Mouse (Mus musculus) left cerebral cortex, postnatal 36 days (tissue): ENCODE results near the gene Tefm. TPM values are rescaled to one million over a fixed set of nuclear protein-coding genes. Genes with fewer than 3 reads are reported as not detected.
A peak's percentile ranks its signal among the peaks of the same experiment; 100 is the strongest.
"Not testable (repeated sequence)": the region's sequence is repeated elsewhere in the genome, so short reads cannot be mapped to it uniquely, and the experiment has no call there.

ENCODE experiments used
- DNase-seq, 2 experiments: peaks; one replicate each; pipeline ENCODE4 v3.0.0; 2021 to 2022; ENCODE audit warnings: low spot score in 2 of 2, mixed read lengths in 1 of 2
- intact Hi-C: fragments of 180-260 bp; cut with DNase I; formaldehyde crosslinking; loops from one replicate; pipeline ENCODE4 v1.15.1; 2025
- total RNA-seq, 2 experiments: library from RNA; stranded (reverse); gene quantifications; 2 replicates each; pipeline ENCODE4 v1.2.3; 2021

The Tefm gene
- total RNA-seq = 1 to 10 TPM; 7.9 to 8.3 TPM

DNA sequence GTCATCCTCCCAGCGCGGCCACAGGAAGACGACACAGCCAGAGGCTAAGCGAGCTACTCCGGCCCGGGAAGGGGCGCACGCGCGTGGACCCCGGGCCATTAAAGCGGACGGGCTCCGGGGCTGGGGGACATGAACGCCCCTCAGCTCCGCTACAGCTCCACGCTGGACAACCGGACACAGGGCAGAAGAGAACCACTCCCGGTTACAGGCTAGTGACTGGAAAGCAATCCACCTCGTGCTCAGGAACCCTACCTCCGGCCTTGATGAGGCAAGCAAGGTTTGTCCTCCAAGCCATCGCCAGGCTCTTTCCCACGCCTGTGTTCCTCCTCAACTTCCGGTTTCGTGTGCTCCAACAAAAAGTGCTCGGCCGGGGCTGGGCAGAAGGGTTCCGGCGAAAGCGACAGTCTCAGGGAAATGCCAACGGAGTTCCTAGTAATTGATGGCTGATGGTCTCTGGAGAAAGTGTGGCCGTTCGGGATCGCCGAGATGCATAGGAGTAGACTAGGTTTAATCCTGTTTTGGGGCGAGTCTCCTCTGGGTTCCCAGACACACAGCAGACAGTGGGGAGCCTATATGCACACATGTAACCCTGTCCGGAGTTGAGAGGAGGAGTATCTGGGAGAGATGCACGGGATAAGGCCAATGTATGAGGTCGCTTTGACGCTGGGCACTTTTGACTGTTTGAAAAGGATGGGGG is at the start of gene Tefm:
Gene Tefm (minus strand): TSS at position 351 of the 697 bp plus-strand sequence.
- intact Hi-C loops = no loop called here
- peak; percentile 85 to 87 for DNase-seq

DNA sequence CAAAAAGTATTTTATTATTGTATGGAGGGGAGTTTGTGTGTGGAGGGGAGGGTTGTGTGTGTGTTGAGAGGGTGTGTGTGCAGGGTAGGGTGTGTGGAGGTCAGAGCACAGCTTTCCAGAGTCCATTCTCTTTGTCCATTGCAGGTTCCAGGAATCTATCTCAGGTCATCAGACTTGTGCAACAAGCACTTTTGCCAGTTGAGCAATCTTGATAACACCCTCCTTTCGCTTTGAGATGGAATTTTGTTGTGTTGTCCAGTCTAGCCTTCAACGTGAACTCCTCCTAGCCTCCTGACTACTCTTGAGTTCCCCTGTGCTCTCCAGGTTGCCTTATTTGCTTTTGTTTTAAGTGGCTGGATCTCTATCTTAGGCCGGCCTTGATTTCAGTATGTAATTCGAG is 48.3 kb upstream of the Tefm start:
- intact Hi-C loops = no loop called here
- no peak for DNase-seq

DNA sequence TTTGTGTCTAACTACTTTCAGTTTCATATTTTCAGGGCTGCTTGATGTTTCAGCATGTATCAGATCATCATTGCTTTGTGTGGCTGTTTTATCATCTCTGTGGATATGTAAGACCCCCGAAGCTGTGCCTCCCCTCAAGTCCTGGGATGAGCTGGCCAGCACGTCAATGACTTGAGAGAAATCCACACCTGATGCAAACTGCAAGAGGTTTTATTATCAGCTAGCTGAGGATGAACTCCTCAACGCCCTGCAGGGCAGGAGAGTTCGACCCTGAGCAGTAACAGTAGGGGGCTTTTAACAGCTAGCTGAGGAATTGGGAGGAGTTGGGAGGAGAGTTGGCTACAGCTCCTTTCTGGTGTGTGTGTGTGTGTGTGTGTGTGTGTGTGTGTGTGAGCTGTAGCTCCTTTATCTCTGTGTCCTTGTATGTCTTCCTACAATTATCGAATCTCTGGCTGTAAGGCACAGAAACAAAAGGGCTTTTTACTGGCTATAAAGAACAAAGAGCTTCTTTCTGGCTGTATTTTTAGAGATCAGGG is 43.5 kb upstream of the Tefm start:
- intact Hi-C loops = not testable (repeated sequence)

DNA sequence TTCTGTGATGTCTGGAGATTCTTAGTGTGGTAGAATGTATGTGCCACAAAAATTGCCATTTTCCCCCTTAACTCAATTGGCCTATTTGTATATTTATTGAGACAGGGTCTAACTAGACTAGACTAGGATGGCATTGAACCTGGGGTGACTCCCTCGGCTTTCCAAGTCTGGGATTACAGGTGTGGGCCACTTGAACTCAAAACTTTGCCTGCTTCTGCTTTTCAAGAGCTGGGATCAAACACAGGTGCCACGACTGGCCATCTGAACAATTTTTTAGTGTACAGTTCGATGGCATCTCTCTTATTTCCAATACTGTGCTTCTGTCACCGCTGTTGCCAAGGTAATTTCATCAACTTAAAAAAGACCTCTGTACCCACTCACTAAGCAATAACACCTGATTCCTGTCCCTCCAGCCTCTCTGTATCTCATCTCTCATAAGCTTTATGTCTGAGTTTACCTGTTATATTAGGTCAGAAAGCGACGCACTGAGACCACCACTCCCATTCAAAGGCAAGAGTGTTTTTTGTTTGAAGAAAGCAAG is 42.6 kb upstream of the Tefm start:
- DNase-seq = no peak
- intact Hi-C loops = no loop called here

More for the DNA sequence above, 43.5 kb upstream of the Tefm start:
- not testable (repeated sequence) for DNase-seq

DNA sequence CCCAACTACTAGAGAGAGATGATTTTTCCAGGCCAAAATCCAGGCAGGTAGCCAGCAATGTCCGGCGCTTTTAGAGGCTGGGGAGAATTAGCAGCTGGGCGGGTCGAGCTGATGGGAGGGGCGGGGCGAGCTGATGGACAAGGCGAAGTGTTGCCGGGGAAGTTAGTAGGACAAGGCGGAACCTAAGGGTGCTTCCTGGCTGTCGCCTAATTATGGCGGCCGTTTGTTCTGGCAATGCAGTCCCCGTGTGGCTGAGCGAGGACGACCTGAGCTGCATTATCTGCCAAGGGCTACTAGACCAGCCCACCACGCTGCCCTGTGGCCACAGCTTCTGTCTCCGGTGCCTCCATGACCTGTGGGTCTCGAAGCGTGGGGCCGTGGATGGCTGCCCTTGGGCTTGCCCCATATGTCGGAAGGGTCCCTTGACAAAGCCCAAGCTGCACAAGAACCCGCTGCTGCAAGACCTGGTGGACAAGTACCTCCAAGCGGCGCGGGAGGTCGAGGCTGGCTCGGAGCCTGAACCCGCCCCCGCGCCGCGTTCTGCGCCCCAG is 41.8 kb upstream of the Tefm start, which contains the start of gene Rnf135:
Gene Rnf135 (plus strand): TSS at position 147 of the 551 bp plus-strand sequence.
- DNase-seq = peak; percentile 71 to 74
- intact Hi-C loops = no loop called here

DNA sequence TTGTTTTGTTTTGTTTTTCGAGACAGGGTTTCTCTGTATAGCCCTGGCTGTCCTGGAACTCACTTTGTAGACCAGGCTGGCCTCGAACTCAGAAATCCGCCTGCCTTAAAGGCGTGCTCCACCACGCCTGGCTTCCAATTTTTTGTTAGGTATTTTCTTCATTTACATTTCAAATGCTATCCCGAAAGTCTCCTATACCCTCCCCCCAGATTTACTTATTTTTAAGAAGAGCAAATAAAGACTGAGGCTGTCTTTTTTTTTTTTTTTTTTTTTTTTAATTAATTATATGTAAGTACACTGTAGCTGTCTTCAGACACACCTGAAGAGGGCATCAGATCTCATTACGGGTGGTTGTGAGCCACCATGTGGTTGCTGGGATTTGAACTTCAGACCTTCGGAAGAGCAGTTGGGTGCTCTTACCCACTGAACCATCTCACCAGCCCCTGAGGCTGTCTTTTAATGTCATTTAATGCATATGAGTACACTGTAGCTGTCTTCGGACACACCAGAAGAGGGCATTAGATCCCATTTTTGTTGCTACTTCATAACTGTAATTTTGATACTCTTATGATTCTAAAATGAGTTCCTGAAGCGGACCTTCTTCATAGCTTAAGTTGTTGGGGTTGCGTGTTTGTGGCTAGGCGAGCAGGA is 41.2 kb upstream of the Tefm start:
- intact Hi-C loops, DNase-seq: not testable (repeated sequence)

DNA sequence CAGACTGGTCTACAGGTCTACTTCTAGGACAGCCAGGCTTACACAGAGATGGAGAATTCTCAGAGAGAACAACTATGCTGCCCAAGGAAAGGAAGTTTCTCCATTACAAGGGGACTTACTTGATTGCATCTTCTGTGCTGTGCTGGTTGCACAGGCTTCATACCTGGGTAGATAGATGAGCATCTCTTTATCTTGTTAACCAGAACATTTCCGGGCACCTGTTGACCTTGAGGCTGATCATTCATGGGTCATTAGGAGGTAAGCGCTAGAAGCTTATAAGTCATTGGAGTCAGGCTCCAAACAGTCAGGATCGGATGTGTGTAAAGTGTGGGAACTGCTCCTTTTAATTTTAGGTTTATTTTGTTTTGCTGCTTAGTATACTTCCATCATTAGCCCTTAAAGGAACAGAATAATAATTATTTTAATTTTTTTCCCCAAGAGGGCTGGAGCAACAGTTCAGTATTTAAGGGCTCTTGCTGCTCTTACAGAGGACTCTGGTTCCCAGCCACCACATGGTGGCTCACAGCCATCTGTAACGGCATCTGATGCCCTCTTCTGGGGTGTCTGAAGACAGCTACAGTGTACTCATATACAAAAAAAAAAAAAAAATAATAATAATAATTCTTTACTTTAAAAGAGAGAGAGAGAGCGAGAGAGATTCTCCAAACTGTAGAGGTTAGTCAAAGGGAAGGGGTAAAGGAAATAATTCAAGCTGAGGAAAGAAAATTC is 39.2 kb upstream of the Tefm start:
- intact Hi-C loops = no loop called here
- DNase-seq = no peak

DNA sequence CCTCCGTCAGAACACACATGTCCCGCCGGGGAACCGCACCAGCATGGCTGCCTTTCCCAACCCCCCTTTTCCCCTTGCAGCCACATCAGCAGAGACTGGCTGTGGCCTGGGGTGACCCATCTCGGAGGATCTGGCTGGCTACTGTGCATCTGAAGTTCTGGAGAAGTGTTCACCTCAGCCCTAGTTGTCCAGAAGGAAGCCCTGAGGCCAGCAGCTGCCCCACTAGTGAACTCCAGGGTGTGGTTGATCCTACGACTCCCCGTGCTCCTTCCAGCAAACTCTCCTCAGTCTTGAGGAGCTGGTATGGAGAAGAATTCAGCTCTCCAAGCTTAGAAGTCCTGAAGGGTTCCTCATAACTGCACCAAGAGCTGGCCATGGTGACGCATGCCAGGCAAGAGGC is 36.3 kb upstream of the Tefm start:
- intact Hi-C loops = no loop called here
- no peak for DNase-seq

DNA sequence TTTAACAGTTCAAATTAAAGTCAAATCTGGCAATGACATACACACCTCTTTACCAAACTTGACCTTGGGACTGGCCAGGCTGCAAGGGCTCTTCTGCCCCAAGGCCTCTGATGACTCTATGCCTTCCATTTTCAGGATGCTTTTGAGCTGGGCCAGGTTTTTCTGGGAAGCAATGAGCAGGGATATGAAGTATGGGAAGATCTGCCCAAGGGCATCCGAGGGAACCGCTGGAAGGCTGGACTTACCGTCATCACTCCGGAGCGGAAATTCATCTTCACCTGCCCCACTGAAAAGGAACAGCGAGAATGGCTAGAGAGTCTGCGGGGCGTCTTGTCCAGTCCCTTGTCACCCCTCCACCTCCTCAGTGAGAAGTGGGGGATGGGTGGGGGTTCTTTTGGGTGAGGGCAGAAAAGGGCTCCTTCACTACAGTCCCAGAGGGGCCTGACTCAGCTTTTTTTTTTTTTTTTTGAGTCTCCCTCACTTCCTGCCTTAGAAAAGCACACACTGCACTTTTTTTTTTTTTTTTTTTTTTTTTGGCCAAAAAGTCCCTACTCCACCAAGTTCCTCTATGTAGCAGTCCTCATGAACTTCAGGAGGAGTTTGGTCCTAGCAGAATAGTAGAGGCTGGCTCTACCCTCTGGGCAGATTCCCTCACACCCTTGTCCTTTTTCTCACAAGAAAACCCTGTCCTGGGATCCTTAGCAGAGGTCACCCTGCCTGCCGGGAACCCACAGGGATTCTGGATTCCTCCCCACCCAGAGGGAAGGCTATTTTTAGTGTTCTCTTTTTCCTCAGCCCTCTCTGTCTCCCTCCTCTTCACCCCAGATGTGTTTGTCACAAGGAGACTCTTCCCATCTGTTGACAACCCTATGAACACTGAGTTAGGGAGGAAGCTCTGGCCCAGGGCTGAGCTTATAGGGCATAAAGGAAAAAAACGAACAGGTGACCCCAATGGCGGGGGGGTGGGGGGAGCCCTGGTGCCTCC is 35.2 kb upstream of the Tefm start:
- intact Hi-C loops = no loop called here
- no peak for DNase-seq

DNA sequence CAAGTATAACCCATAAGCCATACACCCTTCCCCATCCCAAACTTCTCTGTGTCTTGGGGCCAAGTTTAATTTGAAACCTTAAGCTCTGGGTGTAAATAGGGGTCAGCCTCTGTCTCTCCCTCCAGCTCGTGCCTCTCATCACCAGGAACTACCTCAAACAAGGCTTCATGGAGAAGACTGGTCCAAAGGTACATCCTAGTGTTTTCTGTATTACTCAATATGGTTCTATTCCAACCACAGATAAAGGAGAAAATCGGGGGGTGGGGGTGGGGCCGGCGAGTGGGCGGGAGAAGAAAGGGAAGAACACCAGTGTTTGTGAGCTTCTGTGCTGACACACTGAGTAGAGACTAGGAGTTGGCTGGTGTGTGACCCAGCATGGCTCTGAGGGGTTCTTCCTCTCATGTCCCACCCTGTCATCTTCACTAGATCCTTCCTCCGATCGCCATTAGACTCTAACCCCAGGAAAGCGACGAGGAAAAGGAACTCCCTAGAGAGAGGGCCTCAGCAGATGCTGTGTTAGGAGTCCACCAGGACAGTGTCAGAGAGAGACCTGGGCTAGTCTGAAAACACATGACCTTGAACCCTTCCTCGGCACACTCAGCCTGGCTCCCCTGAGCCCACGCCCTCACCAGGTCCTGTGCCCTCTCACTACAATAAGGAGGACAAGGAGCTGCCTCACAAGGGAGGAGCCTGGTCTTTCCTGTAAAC is 32.1 kb upstream of the Tefm start:
- no peak for DNase-seq
- intact Hi-C loops = no loop called here

DNA sequence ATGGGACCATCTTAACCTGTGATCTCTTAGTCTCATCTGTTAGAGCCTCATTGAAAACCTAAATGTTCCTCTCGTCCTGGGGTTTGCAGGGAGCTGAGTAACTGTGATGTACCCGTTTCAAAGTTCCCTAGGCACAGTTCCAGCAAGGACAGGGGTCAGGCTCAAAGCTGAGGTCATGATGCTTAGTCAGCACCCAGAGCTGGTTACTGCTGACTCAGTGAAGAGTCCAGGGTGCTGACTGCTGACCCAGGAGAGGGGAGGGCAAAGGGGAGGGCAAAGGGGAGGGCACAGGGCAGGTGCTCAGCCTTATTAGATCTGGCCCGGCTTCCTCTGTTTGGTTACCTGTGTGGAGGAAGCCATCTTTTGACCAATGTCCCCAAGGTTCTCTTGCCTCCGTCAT is 29.9 kb upstream of the Tefm start:
- no peak for DNase-seq
- intact Hi-C loops = no loop called here

DNA sequence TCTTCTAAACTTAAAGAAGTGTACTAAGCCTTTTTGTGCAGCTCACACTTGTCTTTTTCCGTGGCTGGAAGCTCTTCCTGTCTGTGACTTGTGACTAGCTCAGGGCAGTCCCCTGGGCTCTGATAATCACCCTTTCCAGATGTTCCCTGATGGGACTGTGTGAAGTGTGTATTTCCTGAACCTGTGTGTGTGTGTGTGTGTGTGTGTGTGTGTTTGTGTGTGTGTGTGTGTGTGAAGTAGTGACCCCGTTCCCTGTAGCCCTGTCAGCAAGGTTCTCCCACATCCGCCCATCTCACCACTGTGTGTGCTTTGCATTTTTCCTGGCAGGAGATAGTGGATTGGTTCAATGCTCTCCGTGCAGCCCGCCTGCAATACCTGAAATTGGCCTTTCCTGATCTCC is 28.4 kb upstream of the Tefm start:
- intact Hi-C loops = no loop called here
- DNase-seq = no peak

DNA sequence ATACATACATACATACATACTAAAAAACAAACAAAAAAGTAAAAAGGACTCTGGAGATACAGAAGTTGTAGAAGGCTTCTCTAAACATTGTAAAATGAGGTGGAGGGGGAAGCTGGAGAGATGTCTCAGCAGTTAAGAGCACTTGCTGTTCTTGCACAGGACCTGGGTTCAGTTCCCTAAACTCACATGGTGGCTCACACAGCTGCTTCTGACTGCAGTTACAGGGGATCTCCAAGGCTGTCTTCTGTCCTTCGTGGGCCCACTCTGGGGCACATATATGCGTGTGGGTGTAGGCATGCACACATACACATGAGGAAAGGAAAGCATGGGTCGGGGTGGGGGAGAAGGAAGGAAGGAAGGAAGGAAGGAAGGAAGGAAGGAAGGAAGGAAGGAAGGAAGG is 27.7 kb upstream of the Tefm start:
- intact Hi-C loops = no loop called here
- DNase-seq = no peak

DNA sequence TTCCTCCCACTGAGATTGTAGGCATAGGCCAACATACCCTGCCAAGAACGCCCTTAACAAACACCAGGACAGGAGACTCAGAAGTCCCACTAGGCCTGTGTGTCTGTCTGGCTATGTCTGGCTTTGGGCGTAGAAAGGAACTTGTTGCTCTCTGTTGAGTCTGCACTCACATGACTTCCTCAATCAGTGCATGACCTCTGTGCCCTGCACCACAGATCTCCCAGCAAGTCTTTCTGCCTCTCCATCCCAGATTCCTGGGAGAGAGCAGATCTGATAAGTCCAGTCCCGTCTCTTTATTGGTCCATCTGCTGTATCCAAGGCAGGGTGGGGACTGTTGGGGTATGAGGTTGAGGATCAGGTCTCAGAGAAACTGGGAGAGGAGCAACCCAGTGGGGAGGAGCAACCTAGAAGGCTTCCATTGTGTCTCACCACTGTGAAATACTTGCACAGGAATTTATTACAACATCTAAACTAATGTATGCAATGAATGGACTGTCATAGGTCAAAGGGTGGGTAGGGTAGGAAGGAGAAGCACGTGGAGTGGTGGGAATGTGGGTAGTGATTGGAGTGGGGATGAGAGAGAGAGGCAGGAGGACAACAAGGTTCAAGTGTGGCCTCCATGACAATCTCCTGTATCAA is 26.8 kb upstream of the Tefm start:
- intact Hi-C loops = no loop called here
- DNase-seq = no peak

DNA sequence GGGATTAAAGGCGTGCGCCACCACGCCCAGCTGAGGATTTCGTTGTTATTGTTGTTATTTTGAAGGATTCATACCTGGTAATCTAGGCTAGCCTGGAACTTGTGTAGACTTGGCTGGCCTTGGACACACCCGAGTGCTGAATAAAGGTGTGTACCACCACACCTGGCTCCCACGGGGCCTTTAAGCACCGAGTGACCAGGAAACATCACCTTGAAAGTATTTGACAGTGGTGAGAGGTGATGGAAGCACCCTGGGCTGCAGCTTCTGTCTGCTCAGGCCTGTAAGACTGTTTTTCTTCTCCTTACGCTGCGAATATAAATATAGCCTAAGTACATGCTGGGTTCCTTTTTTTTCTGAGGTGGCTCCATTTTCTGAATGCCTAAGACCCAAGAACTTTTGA is 26.1 kb upstream of the Tefm start:
- intact Hi-C loops = no loop called here
- no peak for DNase-seq

DNA sequence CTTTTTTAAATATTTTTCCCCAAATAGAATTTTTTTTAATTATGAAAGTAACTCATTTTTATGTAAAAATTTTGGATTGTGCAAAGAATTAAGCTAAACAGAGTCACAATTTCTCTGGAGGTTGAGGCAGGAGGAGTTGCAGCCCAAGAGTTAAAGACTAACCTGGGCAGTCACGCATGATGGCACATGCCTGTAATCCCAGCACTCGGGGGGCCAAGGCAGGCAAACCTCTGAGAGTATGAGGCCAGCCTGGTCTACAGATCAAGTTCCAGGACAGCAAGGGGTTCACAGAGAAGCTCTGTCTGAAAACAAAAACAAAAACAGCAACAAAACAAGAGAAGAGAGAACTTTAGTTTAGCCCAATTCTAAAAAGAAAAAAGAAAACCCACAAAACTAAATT is 22.2 kb upstream of the Tefm start:
- intact Hi-C loops = no loop called here

DNA sequence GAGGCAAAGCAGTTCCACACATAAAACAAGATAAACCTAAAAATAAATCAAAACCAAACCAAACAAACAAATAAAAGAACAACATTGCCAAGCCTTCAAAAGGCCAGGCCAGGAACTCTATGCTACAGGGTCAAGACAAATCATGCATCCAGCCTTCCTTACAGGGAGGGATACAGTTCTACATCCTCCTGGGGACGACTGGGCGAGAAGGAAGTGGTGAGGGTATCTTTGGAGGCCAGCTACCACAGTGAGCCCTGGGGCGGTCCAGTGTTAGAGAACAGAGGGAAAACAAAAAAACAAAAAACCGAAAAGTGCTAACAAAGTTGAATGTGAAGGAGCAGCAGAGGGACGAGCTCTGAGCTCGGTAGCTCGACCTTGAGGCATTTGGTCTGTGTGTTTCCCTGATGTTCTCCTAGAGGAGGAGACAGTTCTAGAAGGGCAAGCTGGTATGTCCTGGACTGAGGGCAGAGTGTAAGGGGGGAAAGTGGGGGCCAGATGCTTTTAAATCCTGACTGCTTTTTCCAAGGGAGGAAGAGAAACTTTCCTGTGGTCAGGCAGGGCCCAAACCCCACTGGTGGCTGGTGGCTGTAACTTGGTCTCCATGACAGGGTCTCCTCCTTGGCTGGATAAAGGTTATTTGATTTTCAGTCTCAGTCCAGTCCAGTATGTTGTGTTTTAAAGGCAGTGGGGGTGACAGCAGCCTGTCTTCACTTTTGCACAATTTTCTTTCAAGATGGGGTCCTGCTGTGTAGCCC is 21.6 kb upstream of the Tefm start:
- intact Hi-C loops = no loop called here
- DNase-seq = no peak

More for the DNA sequence above, 22.2 kb upstream of the Tefm start:
- DNase-seq = no peak
